Mouse (Mus musculus) leukemia stem cell, adult 10-12 weeks (primary cell): ENCODE results near the gene Rtn1. TPM values are rescaled to one million over a fixed set of nuclear protein-coding genes. Genes with fewer than 3 reads are reported as not detected.

Experiments
- polyA plus RNA-seq: library from polyadenylated mRNA; stranded (reverse); fragments of >175 nt; gene quantifications from 2 replicates; pipeline ENCODE4 v1.2.3, GENCODE M21; 2012; ENCODE audit warnings: low replicate concordance

The Rtn1 gene
- polyA plus RNA-seq: 0.49 and 1.2 TPM in 2 replicates

DNA sequence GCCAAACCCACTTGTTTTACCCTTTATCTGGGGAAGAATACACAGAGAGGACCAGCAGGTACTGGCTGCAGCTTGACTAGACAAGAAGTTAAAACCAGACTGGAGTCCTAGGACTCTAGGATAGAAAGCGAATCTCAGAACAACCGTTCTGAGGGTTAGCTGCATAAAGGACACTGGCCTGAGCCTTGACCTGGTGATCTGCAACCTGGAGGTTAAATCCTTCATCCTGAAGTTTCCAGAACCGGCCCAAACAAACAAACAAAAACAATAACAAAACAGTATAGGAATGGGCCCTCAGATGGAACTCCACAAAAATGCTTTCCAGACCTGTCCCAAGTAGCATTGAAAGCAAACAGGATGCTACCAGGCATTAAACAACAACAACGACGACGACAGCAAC, at the start of gene Rtn1:
Gene Rtn1, minus strand, starts transcription at position 101 of the 400 bp plus-strand sequence.

DNA sequence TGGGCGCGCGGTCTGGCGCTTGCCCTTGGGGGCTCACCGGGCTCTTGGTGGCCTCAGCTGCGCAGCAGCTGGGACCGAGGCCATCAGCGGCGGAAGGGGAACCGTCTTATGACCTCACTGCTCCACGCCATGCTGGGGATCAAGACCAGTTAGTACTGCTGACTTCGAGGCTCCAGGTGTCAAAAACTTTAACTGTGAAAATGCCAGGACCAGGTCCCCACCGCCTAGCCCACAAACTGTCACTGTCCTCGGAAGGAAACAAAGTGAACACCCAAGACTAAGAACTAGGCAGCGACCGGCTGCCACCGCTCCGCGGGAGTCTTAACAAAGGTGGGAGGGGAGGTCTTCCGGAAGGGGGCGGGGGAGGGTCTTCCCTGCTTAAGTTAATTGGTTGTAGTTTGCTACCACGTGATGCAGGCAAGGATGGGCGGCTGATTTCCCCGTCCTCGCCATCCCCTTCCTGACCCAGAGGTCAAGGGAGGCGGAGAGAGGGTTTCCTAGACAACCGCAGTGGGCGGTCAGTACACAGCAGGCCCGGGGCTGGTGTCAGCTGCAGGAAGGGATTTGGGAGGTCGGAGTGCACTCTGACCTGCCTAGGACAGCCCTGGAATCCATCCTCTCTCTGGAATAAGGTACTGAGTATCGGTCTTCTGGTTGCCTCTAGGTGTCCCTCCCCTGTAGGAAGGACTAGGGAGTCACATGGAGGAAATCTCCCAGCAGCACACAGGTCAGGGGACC, 33.2 kb upstream of the Rtn1 start, which contains the start of gene Lrrc9:
Gene Lrrc9, plus strand, starts transcription at position 28 of the 738 bp plus-strand sequence.

DNA sequence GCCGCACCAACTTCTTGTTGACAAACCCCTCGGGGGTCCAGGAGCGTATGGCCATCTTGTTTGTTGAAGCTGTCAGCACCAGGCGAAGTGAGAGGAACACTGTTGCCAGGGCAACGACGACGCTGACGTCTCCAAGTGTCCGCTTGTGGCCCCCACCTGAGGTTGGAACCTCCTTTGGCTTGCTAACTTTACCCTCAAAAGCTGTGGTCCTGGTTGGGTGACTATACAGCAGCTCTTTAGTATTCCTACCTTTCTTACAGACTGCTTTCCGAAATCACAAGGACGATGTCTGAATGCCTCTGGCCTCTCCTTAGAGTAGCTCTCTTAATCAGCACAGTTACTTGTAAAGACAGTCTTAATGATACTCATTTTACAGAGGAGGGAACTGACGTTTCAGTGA, 223.9 kb downstream of the Rtn1 start, which contains the start of gene Ccdc175:
Gene Ccdc175, minus strand, starts transcription at position 101 of the 400 bp plus-strand sequence.

Other genes starting within 250 kb of the Rtn1 start
- gene Ccdc175, start 224.0 kb downstream of the Rtn1 start, polyA plus RNA-seq: not detected in 2 replicates
- gene Lrrc9, start 32.8 kb upstream of the Rtn1 start, polyA plus RNA-seq: not detected in 2 replicates
- gene Pcnx4, start 127.3 kb upstream of the Rtn1 start, polyA plus RNA-seq: 0.44 and 1.2 TPM in 2 replicates
- not detected in 2 replicates for gene Gm4756, start 240.6 kb upstream of the Rtn1 start, polyA plus RNA-seq